Mouse (Mus musculus) forebrain, embryonic 16.5 days (tissue): ENCODE results near the gene Prkce. TPM values are rescaled to one million over a fixed set of nuclear protein-coding genes. Genes with fewer than 3 reads are reported as not detected.

Experiments
- ATAC-seq: fragments of 200-750 bp; cut with Nextera tagmentation; 2 replicates; pipeline ENCODE4 v1.8.0; 2017; ENCODE audit warnings: mild to moderate bottlenecking, moderate library complexity
- H3K27ac ChIP-seq: fragments of 300-500 bp; sonication (generic); 2 replicates; pipeline ENCODE4 v1.5.1; 2014; ENCODE audit warnings: low read length, control low read depth
- H3K27me3 ChIP-seq: fragments of 300-500 bp; sonication (generic); replicated peaks from 2 replicates; pipeline ENCODE4 v1.6.1; 2014; ENCODE audit warnings: low read length; ENCODE audit not compliant: control insufficient read depth, insufficient read depth
- H3K36me3 ChIP-seq: fragments of 300-500 bp; sonication (generic); 2 replicates; pipeline ENCODE4 v1.6.1; 2014; ENCODE audit not compliant: control insufficient read depth, insufficient read depth
- H3K4me1 ChIP-seq: fragments of 300-500 bp; sonication (generic); replicated peaks from 2 replicates; pipeline ENCODE4 v1.6.1; 2014; ENCODE audit warnings: low read length; ENCODE audit not compliant: control insufficient read depth, insufficient read depth
- H3K4me2 ChIP-seq: fragments of 300-500 bp; sonication (generic); 2 replicates; pipeline ENCODE4 v1.6.1; 2014; ENCODE audit warnings: mild to moderate bottlenecking, low read length, control low read depth
- H3K4me3 ChIP-seq: fragments of 300-500 bp; sonication (generic); replicated peaks from 2 replicates; pipeline ENCODE4 v1.5.1; 2014; ENCODE audit warnings: mild to moderate bottlenecking, low read length, control low read depth
- H3K9ac ChIP-seq: fragments of 300-500 bp; sonication (generic); replicated peaks from 2 replicates; pipeline ENCODE4 v1.6.1; 2014; ENCODE audit warnings: low read depth, low read length, control low read depth
- H3K9me3 ChIP-seq: fragments of 300-500 bp; sonication (generic); 2 replicates; pipeline ENCODE4 v1.6.1; 2016; ENCODE audit warnings: low read length; ENCODE audit not compliant: control insufficient read depth
- WGBS: fragments of 180-500 bp; shearing (Covaris S2); extraction: QIAGEN DNeasy Blood & Tissue Kit; methylation state at CpG from one replicate; pipeline ENCODE4 v1.1.7; 2014; 5-methylcytosine and 5-hydroxymethylcytosine counted together
- polyA plus RNA-seq: library from polyadenylated mRNA; unstranded; fragments of >200 nt; fragmentation: Nextera tagmentation; extraction: Ambion mirVana; gene quantifications from 2 replicates; pipeline ENCODE4 v1.2.1, GENCODE M21; 2015

Gene Prkce
- polyA plus RNA-seq, 1 experiment from 2014 or later, result 42.9 TPM

GRCm38 (mm10) chr17:86484087-86484737, 316.6 kb downstream of the Prkce start:
- Histone ChIP-seq H3K4me3 (no peak overlapping the region), H3K4me1 (no peaks in the 10 kb centered on the region), H3K27me3 (no peaks in the 10 kb centered on the region), H3K27ac (no peak overlapping the region), H3K9me3 (no peaks in the 10 kb centered on the region), H3K9ac (no peak overlapping the region), H3K36me3 (no peaks in the 10 kb centered on the region), H3K4me2 (no peak overlapping the region)
- no peak for ATAC-seq
- WGBS, result 5% methylated on average over 3 of the region's 3 CpGs

GRCm38 (mm10) chr17:86486657-86487056, 319.1 kb downstream of the Prkce start:
- Histone ChIP-seq H3K4me1 (no peaks in the 10 kb centered on the region), H3K9me3 (no peaks in the 10 kb centered on the region), H3K27me3 (no peaks in the 10 kb centered on the region), H3K36me3 (no peaks in the 10 kb centered on the region), H3K4me2 (no peak overlapping the region), H3K27ac (no peak overlapping the region), H3K9ac (no peak overlapping the region), H3K4me3 (no peak overlapping the region)
- WGBS, result 82% methylated on average over 5 of the region's 5 CpGs
- no peak for ATAC-seq

GRCm38 (mm10) chr17:86487450-86487849, 319.9 kb downstream of the Prkce start:
- H3K4me3 ChIP-seq, result no peak overlapping the region
- no peaks in the 10 kb centered on the region for H3K27me3 ChIP-seq
- peaks cover 5% of the 10 kb centered on the region; the same call in 1 of the 2 replicates for H3K36me3 ChIP-seq
- H3K9me3 ChIP-seq, result no peaks in the 10 kb centered on the region
- H3K9ac ChIP-seq, result no peak overlapping the region
- no peaks in the 10 kb centered on the region for H3K4me1 ChIP-seq
- no peak for ATAC-seq
- H3K4me2 ChIP-seq, result no peak overlapping the region
- 89% methylated on average over 3 of the region's 3 CpGs for WGBS
- H3K27ac ChIP-seq, result no peak overlapping the region

GRCm38 (mm10) chr17:86489827-86490226, 322.2 kb downstream of the Prkce start:
- Histone ChIP-seq H3K4me3 (no peak overlapping the region), H3K27me3 (no peaks in the 10 kb centered on the region), H3K9ac (no peak overlapping the region), H3K4me1 (no peaks in the 10 kb centered on the region), H3K4me2 (no peak overlapping the region), H3K9me3 (no peaks in the 10 kb centered on the region), H3K27ac (no peak overlapping the region), H3K36me3 (peaks cover 6% of the 10 kb centered on the region; the same call in 1 of the 2 replicates)
- 91% methylated on average over 10 of the region's 10 CpGs for WGBS
- no peak for ATAC-seq

- Histone ChIP-seq H3K27me3 (no peaks in the 10 kb centered on the region), H3K4me1 (no peaks in the 10 kb centered on the region), H3K9me3 (no peaks in the 10 kb centered on the region), H3K4me3 (no peak overlapping the region), H3K9ac (no peak overlapping the region), H3K36me3 (peaks cover 6% of the 10 kb centered on the region; the same call in 1 of the 2 replicates), H3K27ac (no peak overlapping the region), H3K4me2 (no peak overlapping the region)
- 91% methylated on average over 7 of the region's 7 CpGs for WGBS
- no peak for ATAC-seq
Observed at GRCm38 (mm10) chr17:86492376-86492775, 324.8 kb downstream of the Prkce start.

GRCm38 (mm10) chr17:86493891-86494420, 326.4 kb downstream of the Prkce start:
- no peaks in the 10 kb centered on the region for H3K27me3 ChIP-seq
- peaks cover 6% of the 10 kb centered on the region; the same call in 1 of the 2 replicates for H3K36me3 ChIP-seq
- WGBS, result 89% methylated on average over 8 of the region's 8 CpGs
- ATAC-seq, result no peak
- H3K4me3 ChIP-seq, result no peak overlapping the region
- H3K9ac ChIP-seq, result no peak overlapping the region
- H3K4me1 ChIP-seq, result no peaks in the 10 kb centered on the region
- no peaks in the 10 kb centered on the region for H3K9me3 ChIP-seq
- no peak overlapping the region for H3K4me2 ChIP-seq
- no peak overlapping the region for H3K27ac ChIP-seq

- Histone ChIP-seq H3K36me3 (peaks cover 6% of the 10 kb centered on the region; the same call in 1 of the 2 replicates), H3K9ac (no peak overlapping the region), H3K4me1 (no peaks in the 10 kb centered on the region), H3K4me2 (no peak overlapping the region), H3K27ac (no peak overlapping the region), H3K27me3 (no peaks in the 10 kb centered on the region), H3K4me3 (no peak overlapping the region), H3K9me3 (no peaks in the 10 kb centered on the region)
- ATAC-seq, result no peak
- 93% methylated on average over 6 of the region's 6 CpGs for WGBS
Observed at GRCm38 (mm10) chr17:86494494-86494893, 326.9 kb downstream of the Prkce start.

GRCm38 (mm10) chr17:86494895-86495294, 327.3 kb downstream of the Prkce start:
- 76% methylated on average over 6 of the region's 6 CpGs for WGBS
- Histone ChIP-seq H3K9ac (no peak overlapping the region), H3K4me1 (no peaks in the 10 kb centered on the region), H3K4me2 (no peak overlapping the region), H3K4me3 (no peak overlapping the region), H3K27ac (no peak overlapping the region), H3K27me3 (no peaks in the 10 kb centered on the region), H3K36me3 (peaks cover 6% of the 10 kb centered on the region; the same call in 1 of the 2 replicates), H3K9me3 (no peaks in the 10 kb centered on the region)
- no peak for ATAC-seq

GRCm38 (mm10) chr17:86496123-86496771, 328.7 kb downstream of the Prkce start:
- no peak overlapping the region for H3K4me2 ChIP-seq
- no peaks in the 10 kb centered on the region for H3K4me1 ChIP-seq
- H3K36me3 ChIP-seq, result peaks cover 6% of the 10 kb centered on the region; the same call in 1 of the 2 replicates
- no peak overlapping the region for H3K4me3 ChIP-seq
- no peaks in the 10 kb centered on the region for H3K27me3 ChIP-seq
- H3K9ac ChIP-seq, result no peak overlapping the region
- no peak overlapping the region for H3K27ac ChIP-seq
- ATAC-seq, result no peak
- no peaks in the 10 kb centered on the region for H3K9me3 ChIP-seq
- WGBS, result 90% methylated on average over 9 of the region's 9 CpGs
